Mouse (Mus musculus) heart, embryonic 13.5 days (tissue): ENCODE data around the gene Padi2. TPM values are rescaled to one million over a fixed set of nuclear protein-coding genes. Genes with fewer than 3 reads are reported as not detected.

ENCODE experiments used
- ATAC-seq: fragments of 200-750 bp; cut with Nextera tagmentation; 2 replicates; pipeline ENCODE4 v1.8.0; 2017; ENCODE audit warnings: moderate TSS enrichment; ENCODE audit not compliant: insufficient number of reproducible peaks, low FRiP score, low TSS enrichment; ENCODE audit errors: extremely low read depth
- H3K27ac ChIP-seq: fragments of 300-500 bp; sonication (generic); replicated peaks from 2 replicates; pipeline ENCODE4 v1.5.1; 2015; ENCODE audit warnings: moderate library complexity, mild to moderate bottlenecking, inconsistent platforms
- H3K27me3 ChIP-seq: fragments of 300-500 bp; sonication (generic); replicated peaks from 2 replicates; pipeline ENCODE4 v1.6.1; 2015; ENCODE audit warnings: mild to moderate bottlenecking, inconsistent platforms
- H3K36me3 ChIP-seq: fragments of 300-500 bp; sonication (generic); 2 replicates; pipeline ENCODE4 v1.6.1; 2015; ENCODE audit warnings: mild to moderate bottlenecking, inconsistent platforms
- H3K4me1 ChIP-seq: fragments of 300-500 bp; sonication (generic); 2 replicates; pipeline ENCODE4 v1.6.1; 2015; ENCODE audit warnings: inconsistent platforms
- H3K4me2 ChIP-seq: fragments of 300-500 bp; sonication (generic); 2 replicates; pipeline ENCODE4 v1.6.1; 2015; ENCODE audit warnings: inconsistent platforms, mild to moderate bottlenecking, moderate library complexity
- H3K4me3 ChIP-seq: fragments of 300-500 bp; sonication (generic); 2 replicates; pipeline ENCODE4 v1.5.1; 2015; ENCODE audit warnings: moderate library complexity, mild to moderate bottlenecking, inconsistent platforms
- H3K9ac ChIP-seq: fragments of 300-500 bp; sonication (generic); 2 replicates; pipeline ENCODE4 v1.6.1; 2015; ENCODE audit warnings: inconsistent platforms, mild to moderate bottlenecking, moderate library complexity
- H3K9me3 ChIP-seq: fragments of 300-500 bp; sonication (generic); 2 replicates; pipeline ENCODE4 v1.6.1; 2016; ENCODE audit warnings: inconsistent platforms
- WGBS: fragments of 180-500 bp; shearing (Covaris S2); methylation state at CpG from one replicate; pipeline ENCODE4 v1.1.7; 2015; ENCODE audit warnings: mixed read lengths; 5-methylcytosine and 5-hydroxymethylcytosine counted together
- polyA plus RNA-seq: library from polyadenylated mRNA; unstranded; fragments of >200 nt; fragmentation: Nextera tagmentation; extraction: Ambion mirVana; gene quantifications from 2 replicates; pipeline ENCODE4 v1.2.1, GENCODE M21; 2015

Gene Padi2
- polyA plus RNA-seq, 1 experiment from 2014 or later, result 2.9 TPM

DNA sequence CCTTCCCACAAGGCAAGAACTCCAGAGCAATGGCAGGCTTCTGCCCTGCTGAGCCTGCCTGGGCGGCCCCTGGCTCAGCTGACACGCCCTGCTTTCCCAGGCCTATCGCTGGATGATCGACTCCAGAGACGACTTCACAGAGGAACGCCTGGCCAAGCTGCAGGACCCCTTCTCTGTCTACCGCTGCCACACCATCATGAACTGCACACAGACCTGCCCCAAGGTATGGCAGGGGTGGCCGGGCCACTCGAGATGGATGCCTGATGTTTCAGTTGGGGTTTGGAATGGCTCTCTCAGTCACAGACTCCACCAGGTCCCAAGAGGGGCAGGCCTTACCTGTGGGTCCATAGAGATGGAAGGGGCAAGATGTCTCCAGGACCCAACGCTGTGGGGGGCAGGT lies 71.1 kb downstream of the Padi2 start:
- H3K9ac ChIP-seq, result no peak overlapping the region
- H3K36me3 ChIP-seq, result peaks cover 93% of the 10 kb centered on the region
- H3K4me1 ChIP-seq, result peaks cover 11% of the 10 kb centered on the region; the same call in 1 of the 2 replicates
- 83% methylated on average over 10 of the region's 10 CpGs for WGBS
- no peak overlapping the region for H3K4me2 ChIP-seq
- no peak overlapping the region for H3K4me3 ChIP-seq
- ATAC-seq, result no peak
- H3K27me3 ChIP-seq, result no peaks in the 10 kb centered on the region
- no peak overlapping the region for H3K27ac ChIP-seq
- H3K9me3 ChIP-seq, result peaks cover 7% of the 10 kb centered on the region; the same call in 1 of the 2 replicates

DNA sequence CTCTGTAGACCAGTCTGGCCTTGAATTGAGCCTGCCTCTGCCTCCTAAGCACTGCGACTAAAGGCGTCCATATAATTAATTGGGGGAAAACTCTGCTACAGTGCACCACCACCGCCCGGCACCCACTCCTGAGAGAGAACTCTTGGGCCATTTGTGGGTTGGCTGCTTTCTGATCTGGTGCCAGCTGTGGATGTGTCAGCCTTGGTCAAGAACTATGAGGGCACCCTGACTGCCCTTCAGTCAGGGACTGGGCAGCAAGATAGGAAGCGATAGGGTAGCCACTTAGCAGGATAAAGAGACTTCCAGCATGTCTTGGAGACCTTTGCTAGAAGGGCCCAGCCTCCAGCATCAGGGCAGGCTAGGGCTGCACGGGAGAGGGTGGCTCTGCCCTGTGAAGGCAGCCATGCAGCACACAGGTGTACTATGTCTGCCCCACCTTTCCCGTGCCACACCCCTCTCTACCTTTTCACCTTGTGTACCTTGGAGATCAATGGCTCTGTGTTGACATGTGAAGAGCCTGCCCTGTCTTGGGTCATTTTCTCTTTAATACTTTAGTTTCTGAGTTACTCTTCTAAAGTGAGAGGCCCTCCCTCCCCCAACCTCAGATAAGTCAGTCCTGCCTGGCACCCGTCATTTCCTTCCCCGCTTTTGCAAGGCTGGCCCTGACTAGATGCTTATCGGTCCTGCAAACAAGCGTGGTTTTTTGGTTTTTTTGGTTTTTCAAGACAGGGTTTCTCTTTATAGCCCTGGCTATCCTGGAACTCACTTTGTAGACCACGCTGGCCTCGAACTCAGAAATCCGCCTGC lies 71.9 kb downstream of the Padi2 start:
- Histone ChIP-seq H3K4me1 (peaks cover 15% of the 10 kb centered on the region), H3K36me3 (peaks cover 84% of the 10 kb centered on the region)

DNA sequence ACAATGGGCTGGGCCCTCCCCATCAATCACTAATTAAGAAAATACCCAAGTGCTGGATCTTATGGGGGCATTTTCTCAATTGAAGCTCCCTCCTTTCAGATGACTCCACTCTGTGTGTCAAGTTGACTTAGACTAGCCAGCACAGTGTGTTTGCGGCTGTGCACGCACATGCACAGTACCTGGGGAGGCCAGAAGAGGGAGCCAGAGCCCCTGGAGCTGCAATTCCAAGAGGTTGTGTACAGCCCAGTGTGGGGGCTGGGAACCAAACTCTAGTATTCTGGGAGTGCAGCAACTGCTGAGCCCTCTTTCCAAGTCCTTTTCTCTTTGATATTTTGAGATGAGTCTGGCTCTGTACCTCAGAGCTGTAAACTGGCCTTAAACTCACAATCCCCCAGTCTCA lies 75.5 kb downstream of the Padi2 start:
- no peak for ATAC-seq
- Histone ChIP-seq H3K36me3 (peaks cover 49% of the 10 kb centered on the region), H3K27ac (no peak overlapping the region), H3K9ac (no peak overlapping the region), H3K9me3 (peaks cover 7% of the 10 kb centered on the region; the same call in 1 of the 2 replicates), H3K4me1 (peaks cover 29% of the 10 kb centered on the region), H3K4me3 (no peak overlapping the region), H3K27me3 (0 out of 2 replicates have a peak, but pooled peaks cover 7% of the 10 kb centered on the region), H3K4me2 (no peak overlapping the region)
- WGBS, result 76% methylated on average over 2 of the region's 2 CpGs

More for the DNA sequence above, 71.9 kb downstream of the Padi2 start:
- peaks cover 7% of the 10 kb centered on the region; the same call in 1 of the 2 replicates for H3K9me3 ChIP-seq
- H3K9ac ChIP-seq, result no peak overlapping the region
- 85% methylated on average over 14 of the region's 14 CpGs for WGBS
- H3K27me3 ChIP-seq, result no peaks in the 10 kb centered on the region
- no peak overlapping the region for H3K4me3 ChIP-seq
- ATAC-seq, result no peak
- no peak overlapping the region for H3K27ac ChIP-seq
- no peak overlapping the region for H3K4me2 ChIP-seq

DNA sequence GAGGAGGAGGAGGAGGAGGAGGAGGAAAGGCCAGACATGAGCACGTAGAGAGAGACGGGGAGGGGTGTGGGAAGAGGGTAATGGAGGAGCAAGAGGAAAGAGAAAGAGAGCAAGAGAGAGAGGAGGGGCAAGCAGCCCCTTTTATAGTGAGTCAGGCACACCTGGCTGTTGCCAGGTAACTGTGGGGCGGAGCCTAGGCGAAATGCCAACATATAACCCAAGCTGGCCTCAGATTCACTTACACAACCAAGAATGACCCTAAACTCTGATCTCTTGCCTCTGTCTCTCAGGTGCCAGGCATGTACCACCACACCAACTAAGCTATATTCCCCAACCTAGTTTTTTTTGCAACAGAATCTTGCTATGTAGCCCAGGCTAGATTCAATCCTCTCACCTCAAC lies 76.7 kb downstream of the Padi2 start:
- peaks cover 28% of the 10 kb centered on the region for H3K4me1 ChIP-seq
- WGBS, result 54% methylated on average over 4 of the region's 4 CpGs

DNA sequence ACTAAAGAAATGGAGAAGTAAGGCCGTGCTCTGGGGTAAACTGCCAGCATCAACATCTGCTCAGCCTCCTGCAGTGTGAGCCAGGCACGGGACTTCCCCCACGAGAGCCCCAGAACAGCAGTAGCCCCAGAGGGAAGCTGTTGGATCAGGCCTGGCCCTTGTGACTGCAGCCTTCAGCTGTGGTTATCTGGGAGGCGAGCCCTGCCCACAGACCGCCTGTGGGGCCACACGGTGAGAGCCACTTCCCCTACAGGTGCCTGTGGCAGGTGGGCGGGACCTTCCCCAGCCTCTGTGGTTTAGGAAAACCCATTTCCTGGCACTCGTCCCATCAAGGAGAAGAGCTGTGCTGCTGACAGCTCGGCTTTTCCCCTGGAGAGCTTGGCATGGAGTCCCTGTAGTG lies 77.3 kb downstream of the Padi2 start:
- peak overlapping the region; percentile 38 for H3K27ac ChIP-seq
- H3K4me2 ChIP-seq, result peak overlapping the region; percentile 7; the same call in 1 of the 2 replicates
- H3K4me3 ChIP-seq, result no peak overlapping the region
- ATAC-seq, result no peak
- 0 out of 2 replicates have a peak, but pooled peaks cover 7% of the 10 kb centered on the region for H3K27me3 ChIP-seq
- peaks cover 31% of the 10 kb centered on the region for H3K36me3 ChIP-seq
- 6% methylated on average over 9 of the region's 9 CpGs for WGBS
- peaks cover 7% of the 10 kb centered on the region; the same call in 1 of the 2 replicates for H3K9me3 ChIP-seq
- H3K4me1 ChIP-seq, result peaks cover 31% of the 10 kb centered on the region
- H3K9ac ChIP-seq, result peak overlapping the region; percentile 33

More for the DNA sequence above, 76.7 kb downstream of the Padi2 start:
- Histone ChIP-seq H3K9me3 (peaks cover 7% of the 10 kb centered on the region; the same call in 1 of the 2 replicates), H3K27ac (no peak overlapping the region), H3K4me3 (no peak overlapping the region), H3K27me3 (0 out of 2 replicates have a peak, but pooled peaks cover 7% of the 10 kb centered on the region), H3K4me2 (no peak overlapping the region), H3K9ac (peak overlapping the region; percentile 33; the same call in 1 of the 2 replicates), H3K36me3 (peaks cover 37% of the 10 kb centered on the region)
- ATAC-seq, result no peak

DNA sequence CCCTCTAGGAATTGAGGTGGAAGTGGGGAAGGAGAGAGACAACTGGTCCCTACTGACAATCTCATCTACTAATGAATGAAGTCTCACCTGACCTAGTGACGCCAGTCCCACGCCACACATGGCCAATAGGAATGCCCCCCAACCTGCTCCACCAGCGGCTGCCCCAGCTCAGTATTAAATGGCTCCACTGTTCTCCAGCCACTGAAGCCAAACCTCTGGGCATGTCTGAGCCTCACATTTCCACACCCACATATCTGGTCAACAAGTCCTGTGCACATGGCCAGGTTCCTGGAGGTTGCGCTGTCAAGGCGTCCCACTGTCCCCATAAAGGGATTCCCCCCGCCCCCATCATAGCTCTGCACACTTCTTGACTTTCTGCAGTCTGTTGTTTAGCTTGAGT lies 78.4 kb downstream of the Padi2 start:
- Histone ChIP-seq H3K9ac (no peak overlapping the region), H3K9me3 (peaks cover 7% of the 10 kb centered on the region; the same call in 1 of the 2 replicates), H3K27ac (no peak overlapping the region), H3K4me3 (no peak overlapping the region), H3K36me3 (peaks cover 20% of the 10 kb centered on the region), H3K4me1 (peaks cover 40% of the 10 kb centered on the region), H3K27me3 (0 out of 2 replicates have a peak, but pooled peaks cover 7% of the 10 kb centered on the region), H3K4me2 (no peak overlapping the region)
- 82% methylated on average over 6 of the region's 6 CpGs for WGBS
- ATAC-seq, result no peak

DNA sequence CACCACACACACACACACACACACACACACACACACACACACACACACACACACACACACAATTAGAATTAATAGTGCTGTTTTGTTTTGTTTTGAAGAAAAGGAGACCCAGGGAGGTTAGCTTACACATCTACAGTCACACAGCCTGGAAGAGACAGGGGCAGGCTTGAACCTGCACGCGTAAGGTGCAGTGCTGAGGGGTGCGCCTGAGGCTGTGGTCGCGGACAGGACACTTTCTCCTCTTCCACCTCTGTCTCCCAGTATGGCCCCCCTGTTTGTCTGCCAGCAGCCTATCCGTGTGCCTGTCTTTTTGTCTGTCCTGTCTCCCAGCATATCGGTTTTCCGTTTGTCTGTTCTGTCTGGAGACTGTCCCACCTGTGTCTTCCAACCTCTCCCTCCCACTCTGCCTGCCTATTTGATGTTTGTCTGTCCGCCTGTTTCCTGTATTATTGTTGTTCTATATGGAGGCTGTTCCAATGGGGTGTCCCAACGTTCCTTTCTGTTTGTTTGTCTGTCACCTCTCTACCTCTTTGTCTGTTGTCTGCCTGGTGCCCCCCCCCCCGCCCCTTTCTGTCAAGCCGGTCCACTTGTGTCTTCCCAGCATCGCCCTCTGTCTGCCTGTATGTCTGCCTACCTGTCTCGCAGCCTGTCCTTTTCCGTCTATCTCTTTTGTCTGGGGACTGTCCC lies 80.0 kb downstream of the Padi2 start:
- H3K27me3 ChIP-seq, result 0 out of 2 replicates have a peak, but pooled peaks cover 7% of the 10 kb centered on the region
- H3K4me2 ChIP-seq, result peak overlapping the region; percentile 93
- H3K36me3 ChIP-seq, result peaks cover 4% of the 10 kb centered on the region; the same call in 1 of the 2 replicates
- H3K27ac ChIP-seq, result no peak overlapping the region
- H3K9me3 ChIP-seq, result peaks cover 7% of the 10 kb centered on the region; the same call in 1 of the 2 replicates
- H3K9ac ChIP-seq, result peak overlapping the region; percentile 96
- no peak for ATAC-seq
- WGBS, result 26% methylated on average over 15 of the region's 15 CpGs
- H3K4me1 ChIP-seq, result peaks cover 40% of the 10 kb centered on the region
- H3K4me3 ChIP-seq, result peak overlapping the region; percentile 95

DNA sequence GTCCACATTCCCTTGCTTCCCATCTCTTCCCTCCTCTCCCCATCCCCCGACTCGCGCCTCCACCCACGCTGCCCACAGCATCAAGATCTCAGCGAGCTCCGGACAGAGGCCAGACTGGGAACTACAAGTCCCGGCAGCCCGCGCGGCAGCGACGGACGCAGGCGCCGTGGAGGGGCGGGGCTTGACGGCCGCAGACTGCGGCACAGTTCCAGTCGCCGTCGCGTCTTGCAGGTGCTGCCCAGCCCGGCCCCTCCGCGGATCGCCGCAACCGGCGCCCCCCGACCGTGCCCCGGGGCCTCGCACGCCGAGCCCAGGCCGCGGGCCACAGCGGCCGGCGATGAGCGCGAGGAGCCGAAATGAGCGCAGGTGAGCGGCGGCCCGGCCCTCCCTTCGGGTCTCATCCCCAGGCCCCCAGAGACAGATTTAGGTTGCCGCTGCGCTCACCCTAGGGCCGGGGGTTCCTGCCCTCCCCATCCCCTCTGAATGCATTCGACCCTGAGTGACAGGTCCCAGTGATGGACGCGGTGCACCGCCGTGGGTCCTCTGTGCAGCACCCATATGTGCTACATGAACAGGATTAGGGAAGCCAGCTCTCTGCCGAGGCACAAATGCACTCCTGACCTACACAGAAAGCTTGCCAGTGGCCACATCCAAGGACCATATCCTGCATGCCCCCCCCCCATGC lies 80.7 kb downstream of the Padi2 start, which contains the start of gene Atp13a2:
Atp13a2 (plus strand) TSS at position 163 of the 685 bp plus-strand sequence.
- Histone ChIP-seq H3K9me3 (no peaks in the 10 kb centered on the region; the same call in 1 of the 2 replicates), H3K27me3 (0 out of 2 replicates have a peak, but pooled peaks cover 7% of the 10 kb centered on the region), H3K4me3 (peak within 1 kb of the TSS; percentile 95), H3K9ac (peak within 1 kb of the TSS; percentile 96), H3K27ac (0 out of 2 replicates have a peak within 1 kb of the TSS, but pooled peaks have one; percentile 28), H3K36me3 (0 out of 2 replicates have a peak, but pooled peaks cover under 1% of the 10 kb centered on the region), H3K4me2 (peak within 1 kb of the TSS; percentile 93), H3K4me1 (peaks cover 40% of the 10 kb centered on the region)
- peak; percentile 76 for ATAC-seq
- WGBS, result under 1% methylated on average over 58 of the region's 58 CpGs

DNA sequence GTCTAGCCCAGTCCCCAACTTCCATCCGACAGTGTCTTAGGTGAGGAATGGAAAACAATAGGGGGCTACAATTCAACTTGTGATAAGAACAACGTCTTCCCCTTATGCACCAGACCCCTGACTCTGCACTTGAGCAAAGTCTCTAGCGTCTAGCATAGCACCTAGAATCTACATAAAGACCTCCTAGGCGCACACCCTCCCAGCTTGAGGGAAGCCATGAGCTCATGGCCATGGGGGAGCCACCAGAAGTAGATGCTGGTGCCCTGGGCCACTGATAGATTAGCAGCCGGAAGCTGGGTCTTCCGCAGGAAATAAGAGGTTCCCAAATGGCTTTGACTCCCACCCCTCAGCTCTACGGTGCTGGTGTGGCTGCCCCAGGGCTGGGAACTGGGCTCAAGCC lies 81.3 kb downstream of the Padi2 start:
- Histone ChIP-seq H3K27ac (no peak overlapping the region), H3K4me1 (peaks cover 40% of the 10 kb centered on the region)

DNA sequence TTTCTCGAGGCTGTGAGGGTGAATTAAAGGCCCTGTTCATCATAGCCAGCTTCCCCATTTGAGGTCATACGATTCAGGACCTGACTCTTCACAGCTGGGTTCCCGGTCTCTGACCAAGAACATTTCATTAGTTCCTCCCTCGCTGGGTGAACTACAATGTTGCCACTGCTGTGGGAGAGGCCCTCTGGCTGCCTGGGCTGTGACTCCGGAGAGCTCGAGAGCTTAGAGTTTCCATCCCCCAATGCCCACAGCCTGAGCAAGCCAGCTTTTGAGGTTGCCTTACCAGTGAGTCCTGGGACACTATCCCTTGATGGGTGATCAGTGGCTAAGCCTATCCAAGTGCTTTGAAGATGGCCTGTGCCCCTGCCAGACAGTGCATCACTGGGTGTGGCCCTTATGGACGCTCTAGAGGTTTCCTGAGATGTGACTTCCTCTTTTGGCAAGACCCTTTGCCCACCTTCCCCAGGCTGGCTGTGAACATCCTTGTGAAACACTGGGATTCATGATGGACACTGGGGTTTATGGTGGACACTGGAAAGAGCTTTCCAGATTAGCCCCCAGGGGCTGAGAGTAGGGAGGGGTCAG lies 82.7 kb downstream of the Padi2 start:
- H3K4me1 ChIP-seq, result peaks cover 30% of the 10 kb centered on the region
- no peak for ATAC-seq
- 0 out of 2 replicates have a peak, but pooled peaks cover 7% of the 10 kb centered on the region for H3K27me3 ChIP-seq
- 56% methylated on average over 7 of the region's 7 CpGs for WGBS
- no peaks in the 10 kb centered on the region for H3K9me3 ChIP-seq
- no peak overlapping the region for H3K27ac ChIP-seq
- no peak overlapping the region for H3K9ac ChIP-seq
- H3K36me3 ChIP-seq, result peaks cover 19% of the 10 kb centered on the region
- H3K4me3 ChIP-seq, result no peak overlapping the region
- H3K4me2 ChIP-seq, result no peak overlapping the region

More for the DNA sequence above, 81.3 kb downstream of the Padi2 start:
- peak overlapping the region; percentile 93 for H3K4me2 ChIP-seq
- no peaks in the 10 kb centered on the region for H3K9me3 ChIP-seq
- 0 out of 2 replicates have a peak, but pooled peaks cover 7% of the 10 kb centered on the region for H3K27me3 ChIP-seq
- ATAC-seq, result no peak
- H3K36me3 ChIP-seq, result peaks cover 7% of the 10 kb centered on the region
- peak overlapping the region; percentile 95 for H3K4me3 ChIP-seq
- H3K9ac ChIP-seq, result peak overlapping the region; percentile 96
- 20% methylated on average over 7 of the region's 7 CpGs for WGBS
